Mouse (Mus musculus) monocyte, adult 5-6 weeks (primary cell): ENCODE results near the gene Wwox. TPM values are rescaled to one million over a fixed set of nuclear protein-coding genes. Genes with fewer than 3 reads are reported as not detected.

ENCODE experiments used
- ATAC-seq: fragments of 153-309, 156-312 bp; replicated peaks from 2 replicates; pipeline ENCODE4 v1.8.0; 2017; ENCODE audit warnings: mild to moderate bottlenecking; ENCODE audit not compliant: low TSS enrichment, insufficient number of reproducible peaks, severe bottlenecking, poor library complexity, low FRiP score
- total RNA-seq: library from RNA; stranded (forward); fragments of 200-1000, 200-491, 200-594 nt; gene quantifications from 3 replicates; pipeline ENCODE4 v1.2.3, GENCODE M21; 2017

The Wwox gene
- total RNA-seq, 1 experiment from 2014 or later: 4.3 TPM

DNA sequence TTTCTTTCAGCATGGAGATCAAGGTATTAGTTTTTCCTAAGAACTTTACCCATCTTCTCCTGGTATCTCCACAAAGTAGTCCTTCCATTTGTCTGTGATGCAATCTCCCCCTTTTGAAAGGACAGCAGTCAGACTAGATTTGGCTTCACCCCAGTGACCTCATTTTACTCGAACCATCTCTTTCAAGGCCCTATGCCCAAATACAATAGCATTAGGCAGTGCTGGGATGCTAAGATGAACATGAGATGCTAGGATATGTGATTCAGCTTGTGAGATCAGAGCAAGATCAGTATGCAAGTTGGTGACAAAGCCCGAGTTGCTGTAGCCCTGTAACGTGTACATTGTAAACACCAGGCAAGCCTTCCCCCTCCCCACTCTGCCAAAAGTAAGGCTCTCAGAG, 426.5 kb downstream of the Wwox start:
- no peak for ATAC-seq

DNA sequence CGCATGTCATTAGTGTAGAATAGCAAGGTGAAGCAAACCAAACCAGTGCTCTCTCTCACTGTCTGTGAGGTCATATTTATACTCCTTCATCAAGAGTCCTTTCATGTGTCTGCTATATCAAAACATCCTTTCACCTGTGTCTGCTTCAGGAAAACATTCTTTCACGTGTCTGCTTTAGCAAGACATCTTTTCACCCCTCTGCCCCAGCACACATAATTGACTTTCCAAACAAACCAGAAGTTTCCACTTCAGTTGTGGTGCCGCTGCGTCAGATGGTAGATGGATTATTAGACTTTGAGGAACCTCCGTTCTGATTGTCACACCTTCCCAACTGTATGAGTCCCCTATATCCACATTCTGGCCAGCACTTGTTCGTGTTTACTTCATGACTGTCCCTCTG, 429.9 kb downstream of the Wwox start:
- ATAC-seq: no peak

DNA sequence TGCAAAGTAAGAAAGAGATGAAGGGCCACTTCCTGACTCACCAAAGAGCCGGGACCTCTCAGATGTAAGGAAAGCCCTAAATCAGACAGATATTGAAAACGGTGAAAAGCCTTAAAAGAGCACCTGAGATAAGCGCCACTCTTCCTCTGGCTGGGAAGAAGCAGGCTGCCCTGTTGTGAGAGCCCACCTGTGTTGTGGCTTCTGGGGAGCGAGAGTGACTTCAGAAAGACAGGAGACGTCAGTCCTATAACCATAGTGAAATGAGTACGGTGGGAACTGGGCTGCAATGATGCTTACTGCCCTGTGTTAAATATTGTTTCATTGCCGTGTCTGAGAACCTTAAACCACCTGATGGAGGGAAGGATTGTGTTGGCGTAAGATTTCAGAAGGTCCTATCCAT, 431.0 kb downstream of the Wwox start:
- no peak for ATAC-seq

DNA sequence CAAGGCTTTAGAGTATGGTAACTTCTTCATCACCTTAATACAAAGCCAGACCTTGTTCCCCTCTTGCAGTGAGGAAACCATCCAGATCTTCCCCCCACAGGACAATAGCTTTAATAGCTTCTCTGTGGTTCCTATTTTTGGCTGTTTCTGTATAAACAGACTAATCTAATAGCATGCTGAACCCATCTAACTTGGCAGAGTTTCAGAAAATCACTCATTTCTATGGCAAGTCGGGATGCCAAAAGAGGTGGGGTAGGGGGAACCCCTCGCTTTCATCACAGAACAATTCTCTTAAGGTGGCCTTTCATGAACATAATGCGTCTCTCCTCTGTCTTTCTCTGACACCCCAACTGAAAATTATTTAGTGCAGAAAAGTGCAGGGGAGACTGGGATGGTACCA, 433.0 kb downstream of the Wwox start:
- ATAC-seq: no peak

DNA sequence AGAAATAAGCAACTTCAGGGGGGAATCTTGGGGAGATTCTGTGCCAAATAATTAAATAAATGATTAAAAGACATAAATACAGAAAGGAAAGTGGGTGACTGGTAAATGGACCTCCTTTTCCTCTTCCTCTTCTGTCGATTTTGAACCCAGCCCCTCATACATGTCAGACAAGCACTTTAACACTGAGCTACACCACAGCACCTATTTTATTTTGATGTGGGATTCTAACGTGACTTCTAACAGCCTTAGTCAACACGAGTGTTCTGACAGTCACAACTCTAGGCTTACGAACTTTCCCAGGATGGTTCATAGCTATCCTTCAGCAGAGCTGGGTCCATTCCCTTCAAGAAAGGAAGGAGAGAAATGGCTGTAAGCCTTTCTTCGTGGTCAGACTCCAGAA, 435.7 kb downstream of the Wwox start:
- no peak for ATAC-seq

DNA sequence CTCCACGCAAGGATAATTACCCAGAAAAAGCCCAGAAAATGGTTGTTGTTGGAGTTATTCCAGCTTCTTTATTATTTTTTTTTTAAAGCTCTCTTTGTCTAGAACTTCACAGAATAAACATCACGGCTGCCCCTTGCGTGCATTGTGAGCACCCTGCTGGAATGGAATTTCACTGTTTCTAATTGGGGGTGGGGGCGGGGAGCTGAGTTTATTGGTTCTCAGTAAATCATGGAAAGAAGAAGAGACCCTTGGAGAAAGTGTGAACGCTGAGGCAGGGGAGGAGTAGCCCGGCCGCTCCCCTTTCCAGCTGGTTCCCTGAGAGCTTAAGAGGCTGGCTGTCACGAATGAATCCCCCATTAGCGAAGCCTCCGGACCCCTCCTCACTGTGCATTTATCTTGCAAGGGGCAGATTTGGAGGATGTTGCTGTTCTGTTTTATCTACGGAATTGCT, 436.7 kb downstream of the Wwox start:
- no peak for ATAC-seq

DNA sequence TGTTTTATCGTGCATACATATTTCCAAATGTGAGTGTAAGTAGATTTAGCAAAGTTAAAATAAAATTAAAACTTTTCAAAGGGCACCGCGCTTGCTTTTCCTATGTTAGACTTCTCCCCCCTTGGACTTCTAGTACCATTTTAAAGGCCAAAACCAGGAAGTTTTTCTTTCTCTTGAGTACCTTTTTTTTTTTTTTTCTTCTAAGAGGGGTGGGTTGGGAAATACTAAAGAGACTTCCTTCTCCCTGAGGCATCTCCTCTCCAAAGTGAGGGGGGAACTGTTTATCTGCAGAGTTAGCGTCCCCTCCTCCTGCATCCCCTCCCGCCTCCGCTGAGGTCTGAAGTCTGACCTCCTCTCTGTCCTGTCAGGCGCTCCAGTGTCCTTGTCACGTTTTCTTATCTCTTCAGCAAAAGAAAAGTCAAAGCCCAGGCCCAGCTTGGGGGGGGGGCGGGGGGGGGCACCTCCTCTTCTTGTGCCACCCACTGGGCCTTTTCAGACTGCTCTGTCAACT, 437.3 kb downstream of the Wwox start:
- ATAC-seq: no peak

DNA sequence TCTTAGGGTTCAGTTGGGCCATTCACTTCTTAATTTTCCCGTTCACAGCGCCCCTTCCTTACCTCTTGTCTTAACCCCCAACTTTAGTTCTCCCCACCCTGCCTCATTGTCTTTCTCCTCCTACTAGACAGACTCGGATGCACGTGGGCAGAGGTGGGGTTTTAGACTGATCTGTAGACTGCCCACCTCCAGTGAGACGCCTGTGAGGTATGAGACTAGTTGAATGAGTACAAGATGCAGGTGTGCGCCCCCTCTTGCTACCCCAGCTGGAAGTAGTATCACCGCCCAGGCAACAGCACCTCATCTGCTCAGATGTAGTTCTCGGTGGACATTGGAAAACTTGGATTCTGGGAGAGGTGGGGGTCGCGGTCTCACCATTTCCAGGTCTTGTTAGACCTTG, 437.8 kb downstream of the Wwox start:
- no peak for ATAC-seq

DNA sequence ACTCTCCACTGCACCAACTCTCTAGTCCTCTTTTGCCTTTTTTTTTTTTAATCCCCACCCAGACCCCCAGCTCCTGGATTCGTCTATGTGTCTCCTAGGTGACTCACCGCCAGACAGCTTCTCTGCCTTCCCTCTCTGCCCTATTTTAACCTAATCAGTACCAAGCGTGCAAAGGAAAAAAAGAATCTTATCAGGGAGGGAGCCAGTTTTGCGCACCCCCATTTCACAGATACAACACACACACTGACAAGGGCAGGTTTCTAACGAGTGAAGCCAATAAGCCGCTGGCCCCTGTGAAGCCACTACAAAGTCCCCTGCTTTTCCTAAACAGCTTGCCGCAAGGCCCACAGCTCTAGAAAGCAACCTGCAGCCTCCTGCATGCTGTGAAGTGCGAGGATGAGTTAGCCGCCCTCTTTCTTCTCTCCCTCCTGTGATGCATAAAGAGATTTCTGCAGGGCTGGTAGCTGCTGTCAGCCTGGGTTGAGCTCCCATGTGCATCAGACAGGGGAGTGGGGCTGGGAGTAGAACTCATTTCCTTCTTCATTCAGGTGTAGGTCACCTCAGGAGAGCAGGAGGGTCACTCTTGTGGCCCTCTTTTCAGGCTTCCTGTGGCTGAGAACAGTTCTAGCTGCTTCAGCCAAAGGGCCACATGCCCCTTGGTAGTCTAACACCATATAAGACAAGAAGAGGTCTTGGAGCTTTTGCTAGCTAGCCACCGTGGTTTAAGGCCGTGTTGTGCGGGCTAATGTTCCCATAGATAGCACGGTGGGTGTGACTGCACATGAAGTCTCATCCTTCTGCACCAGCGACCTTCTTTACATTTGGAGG, 439.2 kb downstream of the Wwox start:
- ATAC-seq: no peak

DNA sequence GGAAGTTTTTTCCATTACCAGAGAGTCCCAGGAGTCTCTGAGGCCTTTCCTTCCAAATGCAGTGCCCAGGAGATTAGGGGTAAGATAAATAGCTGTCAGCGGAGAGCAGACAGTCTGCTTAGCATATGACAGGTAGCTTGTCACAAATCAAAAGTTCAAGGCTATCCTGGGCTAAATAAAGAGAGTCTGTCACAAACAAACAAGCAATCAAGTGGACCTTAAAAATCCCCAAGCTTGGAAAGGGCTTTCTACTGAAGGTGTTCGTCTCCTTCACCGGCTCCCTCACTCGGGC, 439.8 kb downstream of the Wwox start:
- no peak for ATAC-seq

DNA sequence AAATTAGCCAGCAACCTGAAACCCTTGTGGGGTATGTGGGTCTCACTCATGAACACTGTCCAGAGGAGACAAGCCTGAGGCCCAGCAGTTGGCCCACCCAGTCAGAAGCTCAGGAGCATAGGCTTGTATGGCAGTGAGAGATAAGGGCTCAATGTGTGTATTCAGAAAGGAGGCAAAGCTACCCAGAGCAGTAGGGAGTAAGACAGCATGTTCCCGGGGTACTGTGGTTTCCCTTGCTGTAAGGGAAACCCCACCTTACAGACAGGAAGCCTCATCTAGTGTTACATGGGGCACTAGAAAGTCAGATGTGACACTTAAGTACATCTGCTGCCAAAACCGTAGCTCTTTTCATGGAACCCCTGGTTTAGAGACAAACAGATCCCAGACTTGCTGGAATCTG, 440.2 kb downstream of the Wwox start:
- no peak for ATAC-seq

DNA sequence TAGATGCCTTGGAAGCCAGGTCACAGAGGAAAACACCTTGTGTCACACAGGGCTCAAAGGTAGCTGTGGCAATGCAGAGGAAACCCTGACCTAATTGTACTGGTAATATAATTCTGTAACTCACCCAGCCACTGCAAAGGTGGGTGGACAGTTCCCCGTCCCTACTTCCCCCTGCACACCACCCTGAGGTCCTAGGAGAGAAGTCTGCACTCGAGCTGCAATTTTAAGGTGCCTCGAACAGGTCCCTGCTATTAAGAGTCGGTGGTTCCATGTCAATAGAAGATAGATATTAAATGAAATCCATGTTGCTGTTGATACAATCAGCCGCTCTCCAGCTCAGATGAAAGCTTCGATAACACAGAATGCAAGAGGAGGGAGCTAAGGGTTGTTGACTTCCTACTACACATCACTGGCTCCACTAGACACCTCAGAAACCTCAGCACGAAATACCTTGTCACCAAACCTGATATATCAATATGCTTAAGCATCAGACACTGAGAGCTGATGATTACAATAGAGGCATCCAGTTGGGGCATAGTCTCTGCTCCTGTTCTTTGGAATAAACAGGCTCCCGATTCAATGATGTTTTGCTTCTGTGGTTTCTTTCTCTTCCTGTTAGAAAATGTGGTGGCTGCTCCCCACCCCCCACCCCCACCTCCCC, 441.1 kb downstream of the Wwox start:
- ATAC-seq: no peak

DNA sequence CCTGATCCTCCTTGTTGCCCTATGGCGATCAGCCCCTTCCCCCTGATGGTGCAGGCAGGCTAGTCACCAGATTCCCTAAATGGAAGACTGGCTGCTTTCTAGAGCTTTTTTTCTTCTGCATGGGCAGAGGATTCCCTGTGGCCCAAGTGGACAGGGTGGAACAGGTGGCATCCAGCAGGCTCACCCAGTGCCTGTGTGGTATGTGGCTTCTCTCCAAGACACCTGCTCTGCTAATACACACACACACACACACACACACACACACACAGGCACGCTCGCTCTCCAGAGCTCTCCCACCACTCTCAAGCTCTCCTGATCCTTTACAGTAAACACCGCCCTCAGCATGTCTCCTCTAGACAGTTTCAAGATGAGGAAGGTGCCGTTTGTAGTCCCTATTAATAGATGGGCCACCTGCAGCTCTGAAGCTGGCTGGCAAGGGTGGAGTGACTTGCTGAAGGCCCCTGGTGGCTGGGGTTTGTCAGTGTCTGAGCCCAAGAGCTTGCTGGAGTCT, 442.5 kb downstream of the Wwox start:
- peak; percentile 49; the same call in 1 of the 2 replicates for ATAC-seq

DNA sequence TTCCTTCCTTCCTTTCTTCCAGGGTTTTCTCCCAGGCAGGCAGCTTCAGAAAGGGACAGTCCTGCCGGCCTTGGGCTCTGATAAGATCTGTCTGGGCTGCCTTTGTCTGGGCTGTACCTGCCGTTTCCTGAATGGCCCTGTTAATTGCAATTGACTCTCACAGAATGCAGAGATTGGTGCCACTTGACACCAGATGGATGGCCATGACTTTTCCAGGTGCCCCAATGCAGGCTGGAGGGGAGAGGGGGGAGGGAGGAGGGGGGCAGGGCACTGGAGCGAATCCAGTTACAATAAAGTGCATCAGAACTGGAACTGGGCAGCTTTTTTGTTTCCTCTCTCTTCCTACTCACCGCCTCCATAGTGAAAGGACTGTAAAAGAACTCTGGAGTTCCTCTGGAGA, 443.0 kb downstream of the Wwox start:
- ATAC-seq: no peak

DNA sequence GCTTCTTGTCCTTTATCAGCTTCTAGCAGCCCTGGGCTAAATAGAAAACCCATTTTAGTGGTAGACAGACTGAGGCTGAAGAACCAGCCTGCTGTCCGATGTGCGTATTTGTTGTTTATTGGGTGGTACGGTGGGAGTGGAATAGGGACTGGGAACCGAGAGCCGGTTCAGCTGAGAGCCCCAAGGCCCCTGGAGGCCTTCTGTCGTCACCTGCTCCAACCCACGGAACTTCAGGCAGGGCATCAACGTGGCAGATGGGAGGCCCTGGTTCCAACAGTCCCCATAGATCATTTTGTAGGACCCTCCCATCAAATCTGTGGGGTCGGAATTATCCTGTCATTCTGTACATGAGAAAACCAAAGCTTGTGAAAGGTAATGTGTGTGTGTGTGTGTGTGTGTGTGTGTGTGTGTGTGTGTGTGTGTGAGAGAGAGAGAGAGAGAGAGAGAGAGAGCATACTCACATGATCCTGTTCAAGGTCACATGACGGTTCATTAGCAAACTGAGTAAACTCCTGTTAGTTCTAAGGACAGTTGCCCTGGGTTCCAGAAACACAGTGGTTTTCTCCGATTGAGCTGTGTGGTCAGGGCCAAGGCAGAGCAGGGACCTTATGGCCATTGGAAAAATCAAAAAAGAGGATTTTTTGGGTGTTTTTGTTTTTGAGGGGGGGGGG, 443.6 kb downstream of the Wwox start:
- ATAC-seq: no peak

DNA sequence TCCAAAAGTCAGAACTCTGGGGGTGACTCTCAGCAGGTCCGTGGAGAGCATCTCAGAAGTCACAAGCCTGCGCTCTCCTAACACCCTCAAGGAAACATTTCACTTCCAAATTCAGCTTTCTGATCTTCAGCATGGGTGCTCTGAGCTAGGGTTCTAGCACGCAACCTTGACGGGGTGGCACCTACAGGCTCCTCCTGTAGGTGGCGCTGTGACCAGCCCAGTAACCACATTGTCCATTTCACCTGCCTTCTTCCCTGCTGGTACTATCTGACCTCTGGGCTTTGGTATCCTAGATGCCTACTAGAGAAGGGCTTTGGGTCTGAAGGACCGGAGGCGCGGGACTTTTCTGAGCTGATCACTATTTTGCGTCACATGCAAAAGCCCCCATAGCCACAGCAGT, 444.5 kb downstream of the Wwox start:
- ATAC-seq: no peak

DNA sequence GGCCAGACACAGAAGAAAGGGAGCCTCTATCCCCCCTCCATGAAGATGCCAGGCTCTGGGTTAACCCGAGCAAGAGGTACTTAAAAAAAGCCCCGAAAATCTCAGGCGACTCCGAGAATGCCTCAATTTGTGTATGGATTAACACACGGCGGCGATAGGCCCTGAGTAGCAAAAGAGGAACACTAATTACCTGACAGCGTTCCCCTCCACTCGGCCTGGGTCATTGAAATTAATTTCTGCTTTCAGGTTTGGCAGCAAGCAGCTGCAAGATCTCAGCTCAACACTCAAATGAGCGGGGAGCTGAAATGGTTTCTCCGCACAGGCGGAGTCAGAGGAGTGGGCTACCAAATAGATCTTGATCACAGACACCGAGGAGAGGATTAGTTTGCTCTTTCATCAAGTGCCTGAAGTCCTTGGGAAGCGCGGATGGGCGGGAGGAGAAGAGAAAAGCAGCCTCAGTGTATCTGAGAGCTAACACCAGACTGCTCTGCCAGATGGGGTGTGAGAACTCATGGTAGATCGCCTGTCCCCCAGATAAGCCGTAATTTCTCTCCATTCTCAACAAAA, 445.7 kb downstream of the Wwox start:
- no peak for ATAC-seq

DNA sequence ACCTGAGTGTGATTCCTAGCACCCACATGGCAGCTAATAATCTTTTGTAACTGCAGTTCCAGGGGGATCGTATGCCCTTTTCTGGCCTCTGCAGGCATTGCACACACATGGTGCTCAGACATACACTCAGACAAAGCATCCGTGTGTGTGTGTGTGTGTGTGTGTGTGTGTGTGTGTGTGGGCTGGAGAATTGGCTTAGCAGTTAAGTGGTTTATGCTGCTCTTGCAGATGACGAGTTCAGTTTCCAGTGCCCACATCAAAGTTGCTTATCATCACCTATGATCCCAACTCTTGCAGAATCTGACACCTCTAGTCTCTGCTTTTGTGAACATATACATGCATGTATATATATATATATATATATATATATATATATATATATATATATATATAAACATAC, 448.9 kb downstream of the Wwox start:
- no peak for ATAC-seq

DNA sequence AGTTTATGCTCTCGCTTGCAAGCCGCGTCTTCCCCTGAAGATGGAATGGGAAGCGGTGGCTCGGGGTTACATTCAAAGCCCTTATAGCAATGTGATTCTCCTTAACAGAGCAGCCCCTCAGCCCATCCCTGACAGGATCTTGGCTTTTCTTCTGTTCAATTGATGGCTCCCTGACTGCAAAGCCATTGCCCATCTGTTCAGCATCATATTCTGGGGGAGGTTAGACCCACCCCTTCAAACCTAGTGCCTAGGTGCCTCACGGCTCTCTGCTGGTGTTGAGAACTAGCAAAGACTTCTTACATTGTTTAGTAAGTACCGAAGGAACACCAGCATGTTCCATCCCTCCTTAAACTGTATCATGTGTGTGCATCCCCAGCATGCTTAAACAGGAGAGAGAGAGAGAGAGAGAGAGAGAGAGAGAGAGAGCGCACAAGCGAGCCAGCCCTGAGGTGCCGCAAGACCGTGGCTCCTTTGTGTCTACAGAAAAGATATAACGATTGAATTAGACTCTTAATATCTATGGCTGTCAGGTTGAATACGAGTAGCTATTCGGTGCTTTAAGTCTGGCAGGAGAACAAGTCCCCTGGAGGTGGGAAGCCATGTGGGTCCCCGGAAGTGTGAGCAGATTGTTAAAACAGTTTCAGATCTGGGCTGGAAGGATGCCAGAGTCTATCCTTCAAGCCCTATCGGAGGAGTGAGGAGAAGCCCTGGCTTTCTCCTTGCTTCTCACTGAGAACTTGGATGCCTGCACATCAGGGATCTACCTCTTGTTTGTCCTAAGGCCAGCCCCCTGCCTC, 450.3 kb downstream of the Wwox start:
- no peak for ATAC-seq
